Mouse (Mus musculus): ENCODE measurements around the gene Mrps17.

DNA sequence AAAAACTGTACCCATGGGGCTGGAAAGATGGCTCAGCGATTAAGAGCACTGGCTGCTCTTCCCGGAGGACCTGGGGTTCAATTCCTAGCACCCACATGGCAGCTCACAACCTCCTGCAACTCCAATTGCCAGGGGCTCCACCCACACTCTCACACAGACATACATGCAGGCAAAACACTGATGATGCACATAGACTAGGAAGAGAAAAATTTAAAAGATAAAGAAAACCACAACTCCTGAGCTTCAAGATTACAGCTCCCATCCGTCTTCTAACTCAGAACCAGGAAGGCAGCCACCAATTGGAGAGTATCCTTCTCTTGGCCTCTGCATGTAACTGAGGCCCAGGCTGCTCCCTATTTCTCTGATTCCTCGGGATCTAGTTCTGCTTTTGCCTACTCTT is 9.0 kb downstream of the Mrps17 start:
- TF ChIP-seq CTCF (IDR thresholded peaks at IDR 0.05): no peak
- TF ChIP-seq EP300 (IDR thresholded peaks at IDR 0.05): no peak

Measured in lung, postnatal 0 days (tissue).